1 mouse cellular context compared by ENCODE assay signal in the genomic region with DNA sequence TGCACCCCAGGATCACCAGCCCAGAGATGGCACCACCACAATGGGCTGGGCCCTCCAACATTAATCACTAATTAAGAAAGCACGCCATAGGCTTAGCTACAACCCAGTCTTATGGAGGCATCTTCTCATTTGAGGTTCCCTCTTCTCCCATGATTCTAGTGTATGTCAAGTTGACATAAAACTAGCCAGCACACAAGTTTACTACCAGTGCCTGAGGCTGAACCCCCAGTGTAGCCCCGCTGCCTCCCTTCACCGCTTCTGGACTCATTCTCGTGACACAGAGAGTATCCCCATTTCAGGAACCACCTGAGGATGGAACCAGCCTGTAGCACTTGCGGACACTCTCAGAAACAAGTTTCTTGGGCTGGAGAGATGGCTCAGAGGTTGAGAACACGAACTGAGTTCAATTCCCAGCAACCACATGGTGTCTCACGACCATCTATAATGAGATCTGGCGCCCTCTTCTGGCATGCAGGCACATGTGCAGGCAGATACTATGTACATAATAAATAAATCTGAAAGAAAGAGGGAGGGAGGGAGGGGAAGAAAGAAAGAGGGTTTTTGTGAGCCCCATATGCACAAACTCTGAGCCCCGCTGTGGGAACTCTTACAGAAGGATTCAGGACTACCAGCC.
TF ChIP-seq lines count a peak whose summit lies in the region.

No protein-coding gene starts in this region.

TF ChIP-seq in CH12.LX, 34 proteins besides CTCF, POLR2A, EP300 and RAD21:
- TF ChIP-seq MXI1 (IDR thresholded peaks at IDR 0.05; ENCODE audit: low read depth, low read length) (no peak), UBTF (IDR thresholded peaks at IDR 0.05; ENCODE audit: low read depth, low read length) (no peak), E2F4 (IDR thresholded peaks at IDR 0.05; ENCODE audit: insufficient replicate concordance, low read depth, low read length) (no peak), GABPA (IDR thresholded peaks at IDR 0.05; ENCODE audit: insufficient replicate concordance, low read depth, low read length) (no peak), MAX (IDR thresholded peaks at IDR 0.05; ENCODE audit: low read length) (0 out of 2 replicates have a peak, but pooled peaks have one; percentile 26), KAT2A (IDR thresholded peaks at IDR 0.05; ENCODE audit: insufficient replicate concordance, low read length) (no peak), ZMIZ1 (IDR thresholded peaks at IDR 0.05; ENCODE audit: low read depth, low read length) (no peak), TBP (conservative IDR thresholded peaks at IDR 0.05; ENCODE audit: low read depth, low read length) (no peak), ETS1 (conservative IDR thresholded peaks at IDR 0.05; ENCODE audit: low read depth, low read length) (no peak), ZNF384 (IDR thresholded peaks at IDR 0.05; ENCODE audit: low read depth, low read length) (no peak), CHD2 (IDR thresholded peaks at IDR 0.05; ENCODE audit: low read length) (no peak), HCFC1 (IDR thresholded peaks at IDR 0.05; ENCODE audit: low read depth, low read length) (no peak), SMC3 (IDR thresholded peaks at IDR 0.05; ENCODE audit: low read depth, low read length) (peak; percentile 32), USF2 (conservative IDR thresholded peaks at IDR 0.05; ENCODE audit: low read depth, low read length) (no peak), RCOR1 (conservative IDR thresholded peaks at IDR 0.05; ENCODE audit: low read depth, low read length) (no peak), CHD1 (IDR thresholded peaks at IDR 0.05; ENCODE audit: low read depth, low read length) (no peak), MYC (IDR thresholded peaks at IDR 0.05; ENCODE audit: low read depth, low read length) (peak; percentile 79)
